Mouse (Mus musculus) heart, embryonic 15.5 days (tissue): ENCODE measurements at regions not wholly inside any gene's neighbourhood (a gene's known extent, or its start where the extent isn't known, plus 50 kb on each side); places are given as distances from the start of the nearest gene placed in this dataset.

ENCODE experiments used
- ATAC-seq: fragments of 200-750 bp; cut with Nextera tagmentation; replicated peaks from 2 replicates; pipeline ENCODE4 v1.8.0; 2017; ENCODE audit warnings: low read depth, moderate TSS enrichment; ENCODE audit not compliant: insufficient number of reproducible peaks, insufficient read depth, low FRiP score
- H3K27ac ChIP-seq: fragments of 300-500 bp; sonication (generic); 2 replicates; pipeline ENCODE4 v1.5.1; 2015; ENCODE audit warnings: mild to moderate bottlenecking, inconsistent platforms
- H3K27me3 ChIP-seq: fragments of 300-500 bp; sonication (generic); 2 replicates; pipeline ENCODE4 v1.6.1; 2015; ENCODE audit warnings: inconsistent platforms
- H3K36me3 ChIP-seq: fragments of 300-500 bp; sonication (generic); 2 replicates; pipeline ENCODE4 v1.6.1; 2015; ENCODE audit warnings: mild to moderate bottlenecking, inconsistent platforms
- H3K4me1 ChIP-seq: fragments of 300-500 bp; sonication (generic); replicated peaks from 2 replicates; pipeline ENCODE4 v1.6.1; 2015; ENCODE audit warnings: inconsistent platforms
- H3K4me2 ChIP-seq: fragments of 300-500 bp; sonication (generic); 2 replicates; pipeline ENCODE4 v1.6.1; 2015; ENCODE audit warnings: inconsistent platforms, mild to moderate bottlenecking, moderate library complexity
- H3K4me3 ChIP-seq: fragments of 300-500 bp; sonication (generic); 2 replicates; pipeline ENCODE4 v1.5.1; 2015; ENCODE audit warnings: mild to moderate bottlenecking, inconsistent platforms
- H3K9ac ChIP-seq: fragments of 300-500 bp; sonication (generic); 2 replicates; pipeline ENCODE4 v1.6.1; 2015; ENCODE audit warnings: mild to moderate bottlenecking, inconsistent platforms
- H3K9me3 ChIP-seq: fragments of 300-500 bp; sonication (generic); replicated peaks from 2 replicates; pipeline ENCODE4 v1.6.1; 2016; ENCODE audit warnings: inconsistent platforms
- WGBS: fragments of 180-500 bp; shearing (Covaris S2); methylation state at CpG from one replicate; pipeline ENCODE4 v1.1.7; 2015; ENCODE audit warnings: mixed read lengths; 5-methylcytosine and 5-hydroxymethylcytosine counted together

- H3K4me2 ChIP-seq: peak overlapping the region; percentile 60
These were observed 228.5 kb upstream of the Sp4 start for GRCm38 (mm10) chr12:118529428-118530361.

DNA sequence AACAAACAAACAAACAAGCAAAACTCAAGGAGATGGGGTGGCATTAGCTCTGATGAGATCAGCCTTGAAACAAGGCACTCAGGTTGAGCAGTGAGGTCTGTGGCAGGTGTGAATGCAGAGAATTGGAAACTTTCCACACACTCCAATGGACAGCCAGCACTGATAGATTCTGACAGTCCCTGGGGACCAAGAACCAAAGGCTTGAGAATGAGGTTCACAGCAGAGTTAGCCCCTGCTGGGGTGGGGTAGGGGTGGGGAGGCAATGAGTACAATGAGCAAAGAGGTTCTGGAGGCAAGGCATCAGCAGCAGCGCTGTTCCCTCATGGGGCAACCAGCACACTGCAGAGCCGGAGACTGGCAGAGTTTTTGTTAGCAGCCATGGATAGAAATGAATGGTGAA is 220.5 kb upstream of the Sp4 start:
- H3K9me3 ChIP-seq: no peaks in the 10 kb centered on the region
- H3K9ac ChIP-seq: no peak overlapping the region
- H3K27me3 ChIP-seq: no peaks in the 10 kb centered on the region
- no peak overlapping the region for H3K27ac ChIP-seq
- no peak overlapping the region for H3K4me3 ChIP-seq
- no peaks in the 10 kb centered on the region for H3K4me1 ChIP-seq
- ATAC-seq: no peak
- WGBS: 70% methylated on average over 2 of the region's 2 CpGs
- no peak overlapping the region for H3K4me2 ChIP-seq
- no peaks in the 10 kb centered on the region for H3K36me3 ChIP-seq

More at GRCm38 (mm10) chr12:118529428-118530361, 228.5 kb upstream of the Sp4 start:
- Histone ChIP-seq H3K27ac (no peak overlapping the region), H3K9me3 (no peaks in the 10 kb centered on the region), H3K36me3 (no peaks in the 10 kb centered on the region), H3K4me3 (peak overlapping the region; percentile 35), H3K9ac (no peak overlapping the region), H3K27me3 (peaks cover 40% of the 10 kb centered on the region), H3K4me1 (peaks cover 12% of the 10 kb centered on the region)
- no peak for ATAC-seq
- WGBS: 5% methylated on average over 36 of the region's 36 CpGs

GRCm38 (mm10) chr12:118521329-118521728 is 220.1 kb upstream of the Sp4 start:
- H3K9ac ChIP-seq: no peak overlapping the region
- 77% methylated on average over 1 of the region's 1 CpGs for WGBS
- H3K4me3 ChIP-seq: no peak overlapping the region
- no peaks in the 10 kb centered on the region for H3K27me3 ChIP-seq
- H3K27ac ChIP-seq: no peak overlapping the region
- no peak for ATAC-seq
- H3K36me3 ChIP-seq: no peaks in the 10 kb centered on the region
- H3K9me3 ChIP-seq: no peaks in the 10 kb centered on the region
- H3K4me1 ChIP-seq: no peaks in the 10 kb centered on the region
- no peak overlapping the region for H3K4me2 ChIP-seq

DNA sequence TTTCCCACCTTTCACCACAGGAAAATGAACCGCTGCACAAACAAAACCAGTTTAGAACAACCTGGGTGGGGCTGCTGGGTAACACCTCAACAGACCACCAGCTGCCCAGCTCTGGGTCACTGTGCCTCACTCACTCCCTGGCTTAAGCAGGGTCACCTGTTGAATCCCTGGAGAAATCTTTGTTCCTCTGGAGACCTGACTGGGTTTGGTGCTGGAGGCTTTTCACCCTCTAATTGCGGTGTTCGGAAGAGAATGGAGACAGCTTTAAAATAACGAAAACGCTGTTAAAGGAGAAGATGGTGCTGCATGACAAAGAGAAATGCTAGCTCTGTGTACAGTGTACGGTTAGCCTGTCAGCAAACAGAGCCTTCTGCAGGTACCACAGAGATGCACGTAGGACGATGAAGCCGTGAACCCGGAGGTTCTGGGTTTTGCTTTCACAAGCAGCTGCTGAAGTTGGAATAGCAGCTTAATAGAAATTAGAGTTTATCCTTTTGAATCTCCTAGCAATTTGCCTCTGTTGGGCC is 218.6 kb upstream of the Sp4 start:
- Histone ChIP-seq H3K9me3 (no peaks in the 10 kb centered on the region), H3K4me2 (no peak overlapping the region), H3K27me3 (no peaks in the 10 kb centered on the region)

GRCm38 (mm10) chr12:118510989-118511388 is 209.7 kb upstream of the Sp4 start:
- H3K4me1 ChIP-seq: no peaks in the 10 kb centered on the region
- H3K4me2 ChIP-seq: no peak overlapping the region
- H3K9ac ChIP-seq: no peak overlapping the region
- no peaks in the 10 kb centered on the region for H3K9me3 ChIP-seq
- no peak overlapping the region for H3K4me3 ChIP-seq
- H3K27me3 ChIP-seq: no peaks in the 10 kb centered on the region; the same call in 1 of the 2 replicates
- no peaks in the 10 kb centered on the region for H3K36me3 ChIP-seq
- H3K27ac ChIP-seq: no peak overlapping the region
- WGBS: 66% methylated on average over 4 of the region's 4 CpGs
- no peak for ATAC-seq

More for the DNA sequence above, 218.6 kb upstream of the Sp4 start:
- Histone ChIP-seq H3K36me3 (no peaks in the 10 kb centered on the region), H3K9ac (no peak overlapping the region), H3K4me1 (no peaks in the 10 kb centered on the region), H3K4me3 (no peak overlapping the region), H3K27ac (no peak overlapping the region)
- no peak for ATAC-seq
- 47% methylated on average over 10 of the region's 10 CpGs for WGBS

DNA sequence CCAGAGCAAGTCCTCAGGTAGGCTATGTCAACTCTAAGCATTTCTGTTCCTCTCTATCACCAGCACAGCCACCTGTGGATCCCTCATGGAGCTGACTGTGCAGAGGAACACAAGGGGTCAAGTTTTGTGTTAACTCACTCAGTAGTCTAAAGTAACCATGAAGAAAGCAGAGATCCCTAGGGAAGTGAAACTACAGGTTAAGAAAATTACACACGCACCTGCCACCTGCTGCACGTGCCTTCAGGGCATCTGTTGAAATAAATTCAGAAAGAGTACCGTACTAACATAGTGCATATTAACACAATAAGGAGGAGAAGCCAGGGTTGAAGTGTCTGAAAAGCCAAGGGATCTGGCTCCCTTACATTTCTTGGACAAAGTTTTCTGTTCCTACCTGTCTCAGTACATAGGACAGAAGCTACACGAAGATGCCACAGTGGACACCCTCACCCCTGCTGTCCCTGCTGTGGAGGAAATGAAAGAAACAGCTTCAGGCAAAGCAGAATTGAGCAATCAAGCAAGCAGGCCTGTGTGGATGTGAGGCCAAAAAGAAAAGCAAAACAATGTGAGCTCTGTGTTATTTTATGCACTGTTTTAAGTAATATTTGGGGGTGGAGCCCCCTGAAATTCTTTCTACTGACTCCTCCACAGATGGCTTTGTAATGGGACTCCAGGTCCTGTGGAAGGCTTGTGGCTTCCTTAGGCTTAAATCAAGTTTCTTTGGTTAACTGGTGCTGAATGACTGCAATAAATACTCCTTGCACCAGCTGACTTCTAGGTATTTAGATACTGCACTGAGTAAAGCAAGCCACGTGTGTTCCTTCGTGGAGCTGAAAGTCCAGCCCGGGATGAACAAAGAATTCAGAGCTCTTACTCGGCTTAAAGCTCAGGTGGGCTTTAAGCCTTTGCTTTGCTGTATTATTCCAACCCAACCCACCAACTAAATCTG is 208.0 kb upstream of the Sp4 start:
- Histone ChIP-seq H3K36me3 (no peaks in the 10 kb centered on the region), H3K27me3 (no peaks in the 10 kb centered on the region; the same call in 1 of the 2 replicates), H3K27ac (no peak overlapping the region), H3K4me3 (no peak overlapping the region), H3K9me3 (no peaks in the 10 kb centered on the region), H3K4me2 (no peak overlapping the region), H3K4me1 (no peaks in the 10 kb centered on the region), H3K9ac (no peak overlapping the region)
- 79% methylated on average over 8 of the region's 8 CpGs for WGBS
- ATAC-seq: no peak

DNA sequence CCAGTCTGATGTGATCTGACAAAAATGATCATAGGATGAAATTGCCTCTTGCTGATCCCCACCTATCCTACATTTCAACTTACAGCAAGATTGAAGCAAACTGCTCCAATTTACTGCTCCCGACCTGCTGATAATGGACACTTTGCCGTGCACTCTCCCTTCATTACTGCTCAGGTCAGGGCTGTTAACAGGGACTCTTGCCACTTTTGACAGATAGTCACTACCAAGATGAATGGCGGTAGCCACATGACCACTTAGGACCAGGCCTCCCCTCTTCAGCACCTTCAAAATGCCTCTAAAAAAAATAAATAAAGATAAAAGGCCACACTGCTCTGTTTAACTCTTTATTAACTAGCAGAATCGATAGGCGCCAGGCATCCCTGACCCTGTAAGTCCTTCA is 199.2 kb upstream of the Sp4 start:
- H3K27ac ChIP-seq: no peak overlapping the region
- H3K27me3 ChIP-seq: no peaks in the 10 kb centered on the region
- H3K4me1 ChIP-seq: peaks cover 8% of the 10 kb centered on the region; the same call in 1 of the 2 replicates
- H3K36me3 ChIP-seq: no peaks in the 10 kb centered on the region
- H3K9ac ChIP-seq: no peak overlapping the region
- H3K9me3 ChIP-seq: no peaks in the 10 kb centered on the region
- H3K4me2 ChIP-seq: no peak overlapping the region
- 22% methylated on average over 5 of the region's 5 CpGs for WGBS
- no peak for ATAC-seq
- no peak overlapping the region for H3K4me3 ChIP-seq

GRCm38 (mm10) chr12:118488038-118488437 is 186.8 kb upstream of the Sp4 start:
- peak overlapping the region; percentile 42; the same call in 1 of the 2 replicates for H3K27ac ChIP-seq
- 72% methylated on average over 5 of the region's 5 CpGs for WGBS
- H3K9me3 ChIP-seq: no peaks in the 10 kb centered on the region; the same call in 1 of the 2 replicates
- no peaks in the 10 kb centered on the region for H3K27me3 ChIP-seq
- no peak overlapping the region for H3K4me2 ChIP-seq
- ATAC-seq: no peak
- H3K9ac ChIP-seq: no peak overlapping the region
- no peak overlapping the region for H3K4me3 ChIP-seq
- H3K4me1 ChIP-seq: 0 out of 2 replicates have a peak, but pooled peaks cover 4% of the 10 kb centered on the region
- H3K36me3 ChIP-seq: no peaks in the 10 kb centered on the region

- Histone ChIP-seq H3K27me3 (no peaks in the 10 kb centered on the region), H3K9me3 (no peaks in the 10 kb centered on the region; the same call in 1 of the 2 replicates), H3K36me3 (no peaks in the 10 kb centered on the region), H3K4me2 (no peak overlapping the region), H3K27ac (no peak overlapping the region), H3K9ac (no peak overlapping the region), H3K4me1 (0 out of 2 replicates have a peak, but pooled peaks cover 4% of the 10 kb centered on the region), H3K4me3 (no peak overlapping the region)
- WGBS: 83% methylated on average over 6 of the region's 6 CpGs
- ATAC-seq: no peak
These were observed 185.2 kb upstream of the Sp4 start for GRCm38 (mm10) chr12:118486434-118486833.

DNA sequence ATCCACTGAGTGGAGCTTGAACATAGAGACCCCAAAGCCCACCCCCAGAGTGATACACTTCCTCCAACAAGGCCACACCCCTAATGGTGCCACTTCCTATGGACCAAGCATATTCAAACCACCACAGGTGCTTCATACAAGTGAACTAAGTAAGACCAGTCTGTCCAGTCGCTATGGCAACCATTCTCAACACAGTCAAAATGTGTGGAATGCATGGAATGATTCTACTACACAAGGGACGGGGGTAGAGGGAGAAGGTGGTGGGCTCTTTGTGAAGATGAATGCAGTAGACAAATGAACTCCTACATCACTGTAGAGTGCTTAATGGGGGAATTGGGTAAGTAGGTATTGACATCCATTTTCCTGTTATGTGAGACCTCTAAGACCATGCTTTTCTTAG is 180.1 kb upstream of the Sp4 start:
- Histone ChIP-seq H3K9ac (no peak overlapping the region), H3K4me3 (no peak overlapping the region), H3K4me1 (no peaks in the 10 kb centered on the region), H3K4me2 (no peak overlapping the region), H3K36me3 (no peaks in the 10 kb centered on the region), H3K9me3 (no peaks in the 10 kb centered on the region), H3K27ac (no peak overlapping the region), H3K27me3 (no peaks in the 10 kb centered on the region)
- 52% methylated on average over 2 of the region's 2 CpGs for WGBS
- no peak for ATAC-seq

DNA sequence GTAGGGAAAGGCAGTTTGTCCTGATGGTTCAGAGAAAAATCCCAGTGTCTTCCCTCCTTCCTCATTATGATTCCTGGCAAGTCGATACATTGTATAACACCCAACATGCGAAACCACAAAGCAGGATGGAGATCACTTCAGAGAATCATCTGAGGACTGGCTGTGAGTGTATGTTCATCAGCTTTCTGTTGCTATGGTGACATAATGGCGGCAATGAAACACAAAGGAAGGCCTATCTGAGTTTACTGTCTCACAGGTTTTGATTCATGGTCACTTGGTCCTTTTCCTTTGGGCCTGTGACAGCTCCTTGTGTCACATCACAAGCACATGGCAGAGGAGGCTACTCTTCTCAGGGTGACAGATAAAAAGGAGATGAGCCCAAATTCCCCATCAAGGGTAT is 173.5 kb upstream of the Sp4 start:
- no peaks in the 10 kb centered on the region for H3K9me3 ChIP-seq
- H3K4me3 ChIP-seq: no peak overlapping the region
- H3K9ac ChIP-seq: no peak overlapping the region
- H3K27ac ChIP-seq: no peak overlapping the region
- no peaks in the 10 kb centered on the region for H3K36me3 ChIP-seq
- ATAC-seq: no peak
- 77% methylated on average over 3 of the region's 3 CpGs for WGBS
- H3K4me1 ChIP-seq: no peaks in the 10 kb centered on the region
- no peaks in the 10 kb centered on the region for H3K27me3 ChIP-seq
- H3K4me2 ChIP-seq: no peak overlapping the region
